Mouse (Mus musculus): Measurements from ENCODE around the gene Abhd6. TPM values are rescaled to one million over a fixed set of nuclear protein-coding genes. Genes with fewer than 3 reads are reported as not detected.
A peak's percentile ranks its signal among the peaks of the same experiment; 100 is the strongest.

Abhd6 gene
- total RNA-seq, 2 experiments from 2014 or later, result 63.4 to 74.0 TPM

DNA sequence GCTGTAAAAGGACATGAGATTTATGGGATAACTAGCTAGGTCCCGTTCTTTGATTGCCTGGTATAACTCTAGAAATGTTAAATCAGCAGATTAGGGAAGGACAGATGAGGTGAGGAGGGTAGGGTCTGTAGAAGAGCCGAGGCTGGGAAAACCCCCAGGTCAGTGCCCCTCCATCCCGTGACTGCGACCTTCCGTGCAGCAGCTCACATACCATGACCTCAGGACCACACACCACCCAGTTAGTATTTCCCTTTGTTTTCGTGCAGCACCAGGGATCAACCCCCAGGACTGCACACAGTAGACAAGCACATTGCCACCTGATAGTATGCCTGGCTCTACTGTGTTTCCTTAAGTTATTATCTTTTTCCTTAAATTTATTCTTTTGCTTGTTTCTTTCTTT lies 21.8 kb downstream of the Abhd6 start:
- intact Hi-C loops (cut with DNase I), result no loop called here
- DNase-seq (ENCODE audit: low spot score in 2 of 2), result no peak

DNA sequence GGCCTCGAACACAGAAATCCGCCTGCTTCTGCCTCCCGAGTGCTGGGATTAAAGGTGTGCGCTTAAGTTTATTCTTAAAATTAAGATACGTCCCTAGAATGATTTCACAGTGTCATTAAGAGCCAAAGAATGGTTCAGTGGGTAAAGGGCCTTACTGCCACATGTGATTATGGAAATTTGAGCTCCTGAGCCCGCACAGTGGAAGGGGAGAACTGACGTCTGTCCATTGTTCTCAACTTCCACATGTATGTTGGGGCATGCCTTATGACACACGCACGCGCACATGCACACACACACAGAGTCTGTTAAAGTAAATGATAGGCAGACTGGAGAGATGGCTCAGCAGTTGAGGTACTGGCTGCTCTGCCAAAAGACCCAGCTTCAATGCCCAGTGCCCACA lies 22.2 kb downstream of the Abhd6 start:
- no peak for DNase-seq (ENCODE audit: low spot score in 2 of 2)
- intact Hi-C loops (cut with DNase I), result no loop called here

DNA sequence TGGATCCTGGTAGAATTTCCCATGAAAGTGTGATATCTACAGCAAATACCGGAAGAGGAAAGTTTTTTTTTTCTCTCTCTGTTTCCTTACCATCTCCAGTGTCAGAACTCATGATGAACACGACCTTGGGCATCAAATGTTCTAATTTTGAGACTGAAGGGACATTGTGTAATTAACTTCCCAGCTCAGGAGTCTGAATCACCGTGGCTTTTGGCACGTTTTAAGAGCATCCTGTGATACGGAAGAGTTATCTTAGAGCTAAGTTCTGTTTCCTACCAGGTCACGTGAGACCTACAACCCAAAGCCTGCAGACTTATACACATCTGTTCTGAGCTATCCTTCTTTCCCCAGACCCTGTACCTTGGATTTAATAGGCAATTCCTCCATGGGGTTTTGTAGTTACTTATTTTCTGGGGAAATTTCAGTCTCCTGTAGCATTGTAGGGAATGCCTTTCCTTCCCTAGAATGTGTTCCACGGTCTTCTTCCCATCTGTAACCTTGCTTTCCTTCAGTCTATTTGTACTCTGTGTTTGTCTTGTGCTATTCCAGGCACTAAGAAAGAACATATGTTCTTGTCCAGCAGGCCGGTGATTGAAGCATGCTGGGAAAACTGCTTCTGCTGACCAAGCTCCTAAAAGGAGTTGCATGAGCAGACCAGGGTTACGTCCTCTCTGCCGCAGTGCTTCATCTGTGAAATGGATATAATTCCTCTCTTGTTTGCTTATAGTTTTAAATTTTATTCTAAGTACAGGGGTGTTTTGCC lies 24.2 kb downstream of the Abhd6 start:
- intact Hi-C loops (cut with DNase I), result no loop called here
- no peak for DNase-seq (ENCODE audit: low spot score in 2 of 2)

GRCm38 (mm10) chr14:8028086-8028485 lies 25.4 kb downstream of the Abhd6 start:
- DNase-seq (ENCODE audit: low spot score in 2 of 2), result no peak

DNA sequence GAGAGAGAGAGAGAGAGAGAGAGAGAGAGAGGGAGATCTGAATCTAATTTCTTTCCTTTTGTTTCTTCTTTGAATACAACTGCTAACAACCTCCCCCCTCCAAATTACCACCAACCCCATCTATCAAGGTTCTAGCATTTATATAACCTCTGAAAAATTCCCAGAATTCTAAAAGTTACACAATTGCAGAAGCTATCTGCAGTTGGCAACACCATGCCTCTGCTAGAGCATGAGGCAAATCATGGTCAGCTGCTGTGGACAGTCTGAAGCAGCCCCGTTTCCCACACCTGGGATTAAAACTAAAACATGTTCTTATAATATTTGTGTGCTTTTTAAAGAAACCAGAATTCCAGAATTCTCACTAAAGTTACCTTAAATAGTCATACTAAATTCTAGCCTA lies 27.1 kb downstream of the Abhd6 start:
- DNase-seq (ENCODE audit: low spot score in 2 of 2), result no peak
- intact Hi-C loops (cut with DNase I), result loop anchor here (5.0 kb wide), 1 partner anchor 32 kb away; no protein-coding TSS in a partner anchor

More at GRCm38 (mm10) chr14:8028086-8028485, 25.4 kb downstream of the Abhd6 start:
- intact Hi-C loops (cut with DNase I), result no loop called here

DNA sequence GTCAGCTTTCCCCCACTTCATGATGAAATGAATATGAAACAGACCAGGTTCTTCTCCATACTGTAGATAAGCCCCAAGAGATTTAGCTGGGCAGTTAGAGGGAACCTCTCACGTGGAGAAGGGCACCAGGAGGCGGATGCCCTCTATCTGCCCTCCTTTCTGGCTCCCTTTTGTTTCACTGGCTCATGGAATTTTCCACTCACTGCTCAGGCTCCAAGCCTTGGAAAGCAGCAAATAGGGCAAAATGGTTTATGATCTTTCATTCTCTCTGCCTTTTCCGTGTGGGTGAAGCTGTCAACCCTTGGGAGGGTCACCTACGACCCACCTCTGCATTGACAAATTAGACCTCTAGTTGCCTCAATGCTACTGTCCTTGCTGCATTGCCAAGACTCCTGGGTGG lies 27.8 kb downstream of the Abhd6 start:
- intact Hi-C loops (cut with DNase I), result loop anchor here (5.0 kb wide), 1 partner anchor 33 kb away; no protein-coding TSS in a partner anchor
- DNase-seq (ENCODE audit: low spot score in 2 of 2), result no peak

DNA sequence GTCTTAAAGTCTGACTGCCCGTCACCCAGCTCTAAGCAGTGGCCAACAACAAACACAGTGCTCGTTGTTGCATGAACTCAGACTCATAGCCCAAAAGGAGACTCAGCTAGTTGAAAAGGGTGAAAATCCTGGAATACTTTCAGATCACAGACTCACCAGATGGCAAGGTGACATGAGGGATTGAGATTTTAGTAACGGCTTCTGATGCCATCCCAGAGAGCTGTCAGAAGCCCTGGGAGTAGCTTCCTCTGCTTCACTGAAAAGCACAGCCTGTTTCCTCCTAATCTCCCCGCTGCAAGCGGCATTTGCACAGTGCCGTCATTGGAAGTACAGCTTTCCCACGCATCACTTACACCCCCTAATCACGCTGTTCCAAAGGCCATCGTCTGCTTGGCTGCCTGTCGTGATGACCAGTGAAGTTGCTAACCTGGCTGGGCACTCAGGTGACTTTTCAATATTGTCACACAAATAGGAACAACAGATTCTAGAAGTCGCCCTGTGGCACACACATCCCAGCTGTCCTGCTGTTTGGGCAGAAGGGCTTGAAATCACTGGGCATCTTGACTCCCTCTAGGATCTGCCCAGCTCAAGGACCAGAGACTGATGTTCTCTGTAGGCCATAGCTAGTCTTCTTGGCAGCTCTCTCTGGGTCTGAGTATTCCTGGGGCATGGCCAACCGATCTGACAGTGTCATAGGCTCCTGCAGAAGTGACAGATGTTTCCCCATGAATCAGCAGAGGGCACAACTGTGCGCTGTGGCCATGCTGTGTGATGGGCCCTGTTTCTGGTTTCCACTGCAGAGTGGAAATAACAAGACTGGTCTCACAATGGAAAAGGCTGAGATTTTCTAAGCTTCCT lies 29.6 kb downstream of the Abhd6 start:
- peak; percentile 41 to 53 for DNase-seq (ENCODE audit: low spot score in 2 of 2)
- intact Hi-C loops (cut with DNase I), result loop anchor here (5.0 kb wide), 1 partner anchor 35 kb away; no protein-coding TSS in a partner anchor

DNA sequence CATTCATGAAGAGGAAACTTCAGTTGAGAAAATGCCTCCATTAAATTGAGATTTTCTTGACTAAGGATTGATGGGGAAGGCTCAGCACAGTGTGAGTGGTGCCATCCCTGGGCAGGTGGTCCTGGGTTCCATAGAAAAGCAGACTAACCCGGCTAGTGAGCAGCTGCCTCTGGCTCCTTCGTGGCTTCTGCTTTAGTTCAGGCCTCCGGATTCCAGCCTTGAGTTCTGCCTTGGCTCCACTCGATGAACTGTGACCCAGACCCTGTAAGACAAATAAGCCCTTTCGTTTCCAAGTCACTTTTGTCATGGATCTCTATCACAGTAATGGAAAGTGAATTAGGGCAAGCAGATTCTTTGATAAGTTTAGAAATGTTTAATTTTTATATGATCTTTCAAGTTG lies 31.9 kb downstream of the Abhd6 start:
- DNase-seq (ENCODE audit: low spot score in 2 of 2), result no peak

DNA sequence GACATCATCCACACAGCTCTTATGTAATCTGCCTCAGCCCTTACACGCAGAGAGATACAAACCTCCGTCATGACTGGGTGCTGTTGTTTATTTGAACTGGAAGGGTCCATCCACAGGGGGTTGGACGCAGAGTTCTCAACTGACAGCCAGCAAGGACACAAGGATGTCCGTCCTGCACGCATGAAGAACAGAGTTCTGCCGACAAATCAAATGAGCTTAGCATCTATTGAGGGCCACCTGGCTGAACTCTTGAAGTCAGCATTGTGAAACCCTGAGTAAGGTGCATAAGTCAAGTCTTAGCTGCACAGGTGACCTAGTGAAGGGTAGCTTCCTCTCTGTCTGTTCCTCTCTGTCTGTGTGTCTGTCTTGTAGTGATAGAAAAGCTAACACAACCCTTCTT lies 33.2 kb downstream of the Abhd6 start:
- intact Hi-C loops (cut with DNase I), result no loop called here

More for the DNA sequence above, 31.9 kb downstream of the Abhd6 start:
- intact Hi-C loops (cut with DNase I), result loop anchor here (5.0 kb wide), 1 partner anchor 37 kb away; no protein-coding TSS in a partner anchor

DNA sequence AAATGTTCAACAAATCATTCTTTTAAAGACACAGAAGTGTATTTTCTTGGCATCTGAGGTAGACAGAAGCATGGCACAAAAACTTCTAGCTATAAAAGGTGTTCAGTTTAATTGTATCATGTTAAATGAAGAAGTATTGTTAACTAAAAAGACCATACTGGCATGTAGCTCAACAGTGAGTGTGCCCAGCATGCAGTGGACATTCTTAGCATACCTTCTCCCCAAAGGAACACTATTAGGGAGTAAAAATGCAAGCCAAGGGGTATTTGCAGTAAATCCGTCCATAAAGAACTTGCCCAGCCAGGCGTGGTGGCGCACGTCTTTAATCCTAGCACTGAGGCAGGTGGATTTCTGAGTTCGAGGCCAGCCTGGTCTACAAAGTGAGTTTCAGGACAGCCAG lies 33.7 kb downstream of the Abhd6 start:
- intact Hi-C loops (cut with DNase I), result no loop called here
- no peak for DNase-seq (ENCODE audit: low spot score in 2 of 2)

More for the DNA sequence above, 33.2 kb downstream of the Abhd6 start:
- no peak for DNase-seq (ENCODE audit: low spot score in 2 of 2)

- intact Hi-C loops (cut with DNase I), result no loop called here
- DNase-seq (ENCODE audit: low spot score in 2 of 2), result no peak
Measured at GRCm38 (mm10) chr14:8038150-8038549, 35.4 kb downstream of the Abhd6 start.

GRCm38 (mm10) chr14:8038791-8039448 lies 36.2 kb downstream of the Abhd6 start:
- intact Hi-C loops (cut with DNase I), result no loop called here
- peak; percentile 54 to 60 for DNase-seq (ENCODE audit: low spot score in 2 of 2)

DNA sequence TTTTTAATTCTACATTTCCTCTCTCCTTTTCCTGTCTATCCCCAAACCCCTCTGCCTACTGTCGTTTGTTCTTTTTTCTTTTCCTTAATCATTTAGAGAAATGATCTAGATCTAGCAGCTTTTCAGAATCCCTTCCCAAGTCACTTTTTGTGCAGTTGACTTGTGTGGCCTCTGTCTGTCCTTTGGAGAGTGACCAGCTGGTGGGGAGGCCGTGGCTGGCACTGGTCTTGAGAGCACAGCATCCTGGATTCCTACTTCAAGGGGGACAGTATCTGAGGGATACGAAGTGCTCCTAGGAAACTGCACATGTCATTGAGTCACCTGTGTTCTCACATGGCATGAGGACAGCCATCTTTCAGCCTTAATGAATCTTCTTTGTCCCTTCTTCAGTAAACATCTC lies 37.5 kb downstream of the Abhd6 start:
- intact Hi-C loops (cut with DNase I), result loop anchor here (5.0 kb wide), 1 partner anchor 38 kb away; the partner anchor contains the start of gene Abhd6
- DNase-seq (ENCODE audit: low spot score in 2 of 2), result no peak

DNA sequence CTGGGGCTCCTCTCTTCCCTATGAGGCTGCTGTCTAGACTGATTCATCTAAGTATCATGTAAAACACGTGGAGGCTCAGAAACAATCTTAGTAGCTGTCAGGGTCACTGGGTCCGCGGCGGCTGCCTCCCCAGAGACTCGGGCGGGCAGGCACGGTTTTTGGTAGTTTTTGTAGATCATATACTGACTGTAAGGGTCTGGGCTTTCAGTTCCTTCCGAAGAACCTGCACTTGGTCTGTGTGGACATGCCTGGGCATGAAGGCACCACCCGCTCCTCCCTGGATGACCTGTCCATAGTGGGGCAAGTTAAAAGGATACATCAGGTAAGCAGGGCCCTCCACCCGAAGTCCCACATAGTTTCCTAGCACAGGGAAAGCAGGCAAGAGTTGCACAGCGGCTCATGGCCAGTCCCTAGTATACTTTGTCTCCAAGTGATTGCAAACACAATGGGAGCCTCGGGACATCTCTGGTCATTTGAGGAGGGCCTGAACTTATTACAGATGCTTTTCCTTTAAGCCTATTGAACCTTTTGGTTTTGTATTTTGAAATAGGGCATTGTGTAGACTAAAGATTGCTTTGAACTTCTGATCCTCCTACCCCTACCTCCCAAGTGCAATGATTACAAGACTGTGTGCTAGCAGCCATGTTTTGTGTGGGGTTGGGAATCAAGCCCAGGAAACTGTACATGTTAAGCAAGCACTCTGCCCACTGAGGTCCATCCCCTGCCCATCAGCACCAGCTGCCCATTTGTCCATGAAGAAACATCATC lies 38.4 kb downstream of the Abhd6 start:
- no peak for DNase-seq (ENCODE audit: low spot score in 2 of 2)
- intact Hi-C loops (cut with DNase I), result loop anchor here (5.0 kb wide), 1 partner anchor 39 kb away; the partner anchor contains the start of gene Abhd6

GRCm38 (mm10) chr14:8042120-8042519 lies 39.4 kb downstream of the Abhd6 start:
- intact Hi-C loops (cut with DNase I), result loop anchor here (5.0 kb wide), 1 partner anchor 40 kb away; the partner anchor contains the start of gene Abhd6
- DNase-seq (ENCODE audit: low spot score in 2 of 2), result no peak

DNA sequence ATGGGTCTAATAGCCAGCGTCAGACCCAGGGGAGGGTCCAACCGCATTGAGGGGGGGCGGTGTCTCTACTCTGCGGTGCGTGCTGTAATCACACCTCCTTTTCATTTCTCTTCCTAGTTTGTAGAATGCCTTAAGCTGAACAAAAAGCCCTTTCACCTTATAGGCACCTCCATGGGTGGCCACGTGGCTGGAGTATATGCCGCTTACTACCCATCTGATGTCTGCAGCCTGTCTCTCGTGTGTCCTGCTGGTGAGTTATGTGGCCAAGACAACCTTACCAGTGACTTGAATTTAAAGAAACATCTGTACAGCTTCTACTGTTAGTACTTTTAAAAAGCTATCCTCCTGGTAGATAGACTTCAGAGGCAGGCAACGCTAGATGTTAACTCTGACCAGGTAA lies 39.9 kb downstream of the Abhd6 start:
- intact Hi-C loops (cut with DNase I), result loop anchor here (5.0 kb wide), 1 partner anchor 40 kb away; the partner anchor contains the start of gene Abhd6
- DNase-seq (ENCODE audit: low spot score in 2 of 2), result no peak

- DNase-seq (ENCODE audit: low spot score in 2 of 2), result no peak
Measured at GRCm38 (mm10) chr14:8044330-8044729, 41.6 kb downstream of the Abhd6 start.

DNA sequence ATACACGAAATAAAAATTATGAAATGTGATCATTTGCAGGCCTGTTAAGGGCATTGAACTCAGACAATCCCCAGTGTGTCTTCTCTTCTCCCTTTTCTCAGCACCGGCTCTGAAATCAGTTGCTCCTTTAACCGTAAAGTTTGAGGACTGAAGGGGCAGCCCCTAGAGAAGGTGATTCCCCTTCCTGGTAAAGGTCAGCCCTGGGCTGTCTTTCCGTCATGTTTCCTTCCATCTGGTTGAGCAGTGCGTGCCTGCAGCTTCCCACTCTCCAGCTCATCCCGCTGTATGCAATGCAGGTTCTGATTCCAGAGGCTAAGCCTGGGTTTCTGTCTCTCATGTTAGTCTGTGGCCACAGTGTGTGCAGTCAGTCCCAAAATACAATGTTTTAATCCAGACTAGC lies 42.1 kb downstream of the Abhd6 start:
- intact Hi-C loops (cut with DNase I), result loop anchor here (2.0 to 5.0 kb wide), 2 partner anchors 42 to 80 kb away; partner anchors contain the start of gene Abhd6

More at GRCm38 (mm10) chr14:8044330-8044729, 41.6 kb downstream of the Abhd6 start:
- intact Hi-C loops (cut with DNase I), result loop anchor here (2.0 to 5.0 kb wide), 2 partner anchors 42 to 80 kb away; partner anchors contain the start of gene Abhd6

More for the DNA sequence above, 42.1 kb downstream of the Abhd6 start:
- DNase-seq (ENCODE audit: low spot score in 2 of 2), result no peak

Measured in left cerebral cortex, postnatal 36 days (tissue).